Mouse (Mus musculus): ENCODE data around the gene Ttc25. TPM values are rescaled to one million over a fixed set of nuclear protein-coding genes. Genes with fewer than 3 reads are reported as not detected.
A peak's percentile ranks its signal among the peaks of the same experiment; 100 is the strongest.

The Ttc25 gene
- polyA plus RNA-seq, 1 experiment, result 0.71 TPM

GRCm38 (mm10) chr11:100550101-100550500 lies 4.7 kb downstream of the Ttc25 start:
- H3K4me2 ChIP-seq (ENCODE audit: low read depth), result no peak overlapping the region
- peaks cover 28% of the 10 kb centered on the region for H3K27me3 ChIP-seq (ENCODE audit: control insufficient read depth, insufficient read depth, insufficient read length)
- H3K36me3 ChIP-seq (ENCODE audit: control insufficient read depth, insufficient read depth), result no peaks in the 10 kb centered on the region
- H3K4me3 ChIP-seq, result no peak overlapping the region
- TF ChIP-seq POLR2AphosphoS2 (IDR thresholded peaks at IDR 0.05; ENCODE audit: insufficient read length, low read depth) (no peak), USF1 (IDR thresholded peaks at IDR 0.05; ENCODE audit: low read depth) (no peak), MAX (IDR thresholded peaks at IDR 0.05; ENCODE audit: low read depth) (no peak), REST (IDR thresholded peaks at IDR 0.05; ENCODE audit: insufficient read depth, insufficient read length) (no peak), TCF3 (IDR thresholded peaks at IDR 0.05; ENCODE audit: insufficient read length, low read depth) (no peak), MYOG (IDR thresholded peaks at IDR 0.05; ENCODE audit: control insufficient read depth in 1 of 3, insufficient read depth in 1 of 3, insufficient read length in 2 of 3, low read depth in 2 of 3) (no peak), TCF12 (IDR thresholded peaks at IDR 0.05; ENCODE audit: insufficient read depth, poor library complexity, severe bottlenecking) (no peak), E2F4 (IDR thresholded peaks at IDR 0.05; ENCODE audit: insufficient read depth) (no peak), SRF (IDR thresholded peaks at IDR 0.05; ENCODE audit: control insufficient read depth, insufficient read length, low read depth) (no peak), CEBPB (IDR thresholded peaks at IDR 0.05; ENCODE audit: insufficient read depth, poor library complexity, severe bottlenecking) (no peak), MYOD1 (IDR thresholded peaks at IDR 0.05; ENCODE audit: control insufficient read depth in 1 of 3, insufficient read length in 2 of 3, low read depth in 2 of 3) (no peak), POLR2A (IDR thresholded peaks at IDR 0.05; ENCODE audit: insufficient read length, low read depth) (no peak)
- H3K79me2 ChIP-seq (ENCODE audit: control insufficient read depth, insufficient read depth), result no peaks in the 10 kb centered on the region
- no peak overlapping the region for H3ac ChIP-seq (ENCODE audit: control insufficient read depth, insufficient read length)

GRCm38 (mm10) chr11:100552842-100553241 lies 7.4 kb downstream of the Ttc25 start:
- peaks cover 28% of the 10 kb centered on the region for H3K27me3 ChIP-seq (ENCODE audit: control insufficient read depth, insufficient read depth, insufficient read length)
- no peak overlapping the region for H3ac ChIP-seq (ENCODE audit: control insufficient read depth, insufficient read length)
- TF ChIP-seq TCF3 (IDR thresholded peaks at IDR 0.05; ENCODE audit: insufficient read length, low read depth), result no peak
- TF ChIP-seq USF1 (IDR thresholded peaks at IDR 0.05; ENCODE audit: low read depth), result no peak
- TF ChIP-seq SRF (IDR thresholded peaks at IDR 0.05; ENCODE audit: control insufficient read depth, insufficient read length, low read depth), result no peak
- TF ChIP-seq E2F4 (IDR thresholded peaks at IDR 0.05; ENCODE audit: insufficient read depth), result no peak
- no peak for TF ChIP-seq POLR2A (IDR thresholded peaks at IDR 0.05; ENCODE audit: insufficient read length, low read depth)
- H3K79me2 ChIP-seq (ENCODE audit: control insufficient read depth, insufficient read depth), result no peaks in the 10 kb centered on the region
- no peak overlapping the region for H3K4me3 ChIP-seq
- H3K36me3 ChIP-seq (ENCODE audit: control insufficient read depth, insufficient read depth), result no peaks in the 10 kb centered on the region
- H3K4me2 ChIP-seq (ENCODE audit: low read depth), result no peak overlapping the region

DNA sequence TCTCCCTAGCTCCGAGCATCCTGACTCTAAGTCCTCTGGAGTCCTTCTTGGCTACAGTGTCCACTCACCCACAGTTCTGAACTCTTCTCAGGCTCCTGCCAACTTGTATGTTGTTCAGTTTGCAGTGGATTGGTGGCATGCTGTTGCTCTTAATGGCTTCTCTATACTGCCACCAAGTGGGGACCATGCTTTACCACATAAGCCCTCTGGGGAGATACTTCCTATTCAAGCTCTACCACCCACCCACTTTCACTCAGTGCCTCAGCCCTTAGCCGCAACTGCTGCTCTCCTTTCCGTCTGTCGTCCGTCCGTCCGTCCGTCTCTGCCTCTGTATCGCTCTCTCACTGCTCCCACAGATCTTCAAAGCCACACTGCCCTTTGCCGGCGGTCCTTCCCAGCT lies 10.2 kb downstream of the Ttc25 start:
- no peak overlapping the region for H3K4me3 ChIP-seq
- H3ac ChIP-seq (ENCODE audit: control insufficient read depth, insufficient read length), result no peak overlapping the region
- no peaks in the 10 kb centered on the region for H3K79me2 ChIP-seq (ENCODE audit: control insufficient read depth, insufficient read depth)
- H3K27me3 ChIP-seq (ENCODE audit: control insufficient read depth, insufficient read depth, insufficient read length), result peaks cover 2% of the 10 kb centered on the region
- H3K4me2 ChIP-seq (ENCODE audit: low read depth), result peak overlapping the region; percentile 55
- H3K36me3 ChIP-seq (ENCODE audit: control insufficient read depth, insufficient read depth), result no peaks in the 10 kb centered on the region
- TF ChIP-seq MYOG (IDR thresholded peaks at IDR 0.05; ENCODE audit: control insufficient read depth in 1 of 3, insufficient read depth in 1 of 3, insufficient read length in 2 of 3, low read depth in 2 of 3) (no peak), TCF3 (IDR thresholded peaks at IDR 0.05; ENCODE audit: insufficient read length, low read depth) (no peak), POLR2A (IDR thresholded peaks at IDR 0.05; ENCODE audit: insufficient read length, low read depth) (no peak), MAX (IDR thresholded peaks at IDR 0.05; ENCODE audit: low read depth) (no peak), POLR2AphosphoS2 (IDR thresholded peaks at IDR 0.05; ENCODE audit: insufficient read length, low read depth) (no peak), TCF12 (IDR thresholded peaks at IDR 0.05; ENCODE audit: insufficient read depth, poor library complexity, severe bottlenecking) (no peak), MYOD1 (IDR thresholded peaks at IDR 0.05; ENCODE audit: control insufficient read depth in 1 of 3, insufficient read length in 2 of 3, low read depth in 2 of 3) (no peak), SRF (IDR thresholded peaks at IDR 0.05; ENCODE audit: control insufficient read depth, insufficient read length, low read depth) (no peak), E2F4 (IDR thresholded peaks at IDR 0.05; ENCODE audit: insufficient read depth) (no peak), CEBPB (IDR thresholded peaks at IDR 0.05; ENCODE audit: insufficient read depth, poor library complexity, severe bottlenecking) (no peak)

GRCm38 (mm10) chr11:100557563-100557962 lies 12.2 kb downstream of the Ttc25 start:
- Histone ChIP-seq H3K27me3 (ENCODE audit: control insufficient read depth, insufficient read depth, insufficient read length) (no peaks in the 10 kb centered on the region), H3ac (ENCODE audit: control insufficient read depth, insufficient read length) (no peak overlapping the region), H3K79me2 (ENCODE audit: control insufficient read depth, insufficient read depth) (no peaks in the 10 kb centered on the region), H3K4me3 (no peak overlapping the region), H3K36me3 (ENCODE audit: control insufficient read depth, insufficient read depth) (no peaks in the 10 kb centered on the region), H3K4me2 (ENCODE audit: low read depth) (no peak overlapping the region)
- TF ChIP-seq MAX (IDR thresholded peaks at IDR 0.05; ENCODE audit: low read depth) (no peak), CEBPB (IDR thresholded peaks at IDR 0.05; ENCODE audit: insufficient read depth, poor library complexity, severe bottlenecking) (no peak), USF1 (IDR thresholded peaks at IDR 0.05; ENCODE audit: low read depth) (no peak), POLR2AphosphoS2 (IDR thresholded peaks at IDR 0.05; ENCODE audit: insufficient read length, low read depth) (no peak), MYOG (IDR thresholded peaks at IDR 0.05; ENCODE audit: control insufficient read depth in 1 of 3, insufficient read depth in 1 of 3, insufficient read length in 2 of 3, low read depth in 2 of 3) (no peak), MYOD1 (IDR thresholded peaks at IDR 0.05; ENCODE audit: control insufficient read depth in 1 of 3, insufficient read length in 2 of 3, low read depth in 2 of 3) (no peak), TCF3 (IDR thresholded peaks at IDR 0.05; ENCODE audit: insufficient read length, low read depth) (no peak), SRF (IDR thresholded peaks at IDR 0.05; ENCODE audit: control insufficient read depth, insufficient read length, low read depth) (no peak), POLR2A (IDR thresholded peaks at IDR 0.05; ENCODE audit: insufficient read length, low read depth) (no peak), REST (IDR thresholded peaks at IDR 0.05; ENCODE audit: insufficient read depth, insufficient read length) (no peak), E2F4 (IDR thresholded peaks at IDR 0.05; ENCODE audit: insufficient read depth) (no peak), TCF12 (IDR thresholded peaks at IDR 0.05; ENCODE audit: insufficient read depth, poor library complexity, severe bottlenecking) (no peak)

DNA sequence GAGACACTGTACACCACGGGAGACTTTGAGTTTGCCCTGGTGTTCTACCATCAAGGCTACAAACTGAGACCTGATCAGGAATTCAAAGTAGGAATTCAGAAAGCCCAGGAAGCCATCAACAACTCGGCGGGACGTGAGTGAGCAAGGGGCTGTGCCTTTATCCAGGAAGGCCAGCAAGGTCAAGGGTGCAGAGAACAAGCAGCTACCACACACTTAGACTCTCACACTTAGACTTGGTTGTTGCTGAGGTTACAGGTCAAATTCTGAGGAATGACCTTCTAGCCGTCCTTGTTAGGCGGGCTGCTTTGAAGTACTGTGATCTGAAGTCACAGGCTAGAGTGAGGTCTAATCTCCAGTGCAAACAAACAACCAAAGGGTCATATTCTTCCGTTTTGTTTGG lies 14.1 kb downstream of the Ttc25 start:
- no peak overlapping the region for H3K4me2 ChIP-seq (ENCODE audit: low read depth)
- H3K4me3 ChIP-seq, result no peak overlapping the region
- H3K79me2 ChIP-seq (ENCODE audit: control insufficient read depth, insufficient read depth), result no peaks in the 10 kb centered on the region
- no peak for TF ChIP-seq TCF3 (IDR thresholded peaks at IDR 0.05; ENCODE audit: insufficient read length, low read depth)
- no peak for TF ChIP-seq E2F4 (IDR thresholded peaks at IDR 0.05; ENCODE audit: insufficient read depth)
- TF ChIP-seq CEBPB (IDR thresholded peaks at IDR 0.05; ENCODE audit: insufficient read depth, poor library complexity, severe bottlenecking), result no peak
- TF ChIP-seq POLR2A (IDR thresholded peaks at IDR 0.05; ENCODE audit: insufficient read length, low read depth), result no peak
- no peak for TF ChIP-seq SRF (IDR thresholded peaks at IDR 0.05; ENCODE audit: control insufficient read depth, insufficient read length, low read depth)
- no peak for TF ChIP-seq USF1 (IDR thresholded peaks at IDR 0.05; ENCODE audit: low read depth)
- TF ChIP-seq TCF12 (IDR thresholded peaks at IDR 0.05; ENCODE audit: insufficient read depth, poor library complexity, severe bottlenecking), result no peak
- no peak for TF ChIP-seq POLR2AphosphoS2 (IDR thresholded peaks at IDR 0.05; ENCODE audit: insufficient read length, low read depth)
- TF ChIP-seq MYOD1 (IDR thresholded peaks at IDR 0.05; ENCODE audit: control insufficient read depth in 1 of 3, insufficient read length in 2 of 3, low read depth in 2 of 3), result no peak
- TF ChIP-seq REST (IDR thresholded peaks at IDR 0.05; ENCODE audit: insufficient read depth, insufficient read length), result no peak
- no peak for TF ChIP-seq MAX (IDR thresholded peaks at IDR 0.05; ENCODE audit: low read depth)
- TF ChIP-seq MYOG (IDR thresholded peaks at IDR 0.05; ENCODE audit: control insufficient read depth in 1 of 3, insufficient read depth in 1 of 3, insufficient read length in 2 of 3, low read depth in 2 of 3), result no peak
- no peaks in the 10 kb centered on the region for H3K36me3 ChIP-seq (ENCODE audit: control insufficient read depth, insufficient read depth)
- H3K27me3 ChIP-seq (ENCODE audit: control insufficient read depth, insufficient read depth, insufficient read length), result no peaks in the 10 kb centered on the region
- H3ac ChIP-seq (ENCODE audit: control insufficient read depth, insufficient read length), result no peak overlapping the region
